In genomic region chr13:54565594-54566345, GRCm38 (mm10) we compare ENCODE assay signal across 8 mouse cellular contexts. TPM values are rescaled to one million over a fixed set of nuclear protein-coding genes. Genes with fewer than 3 reads are reported as not detected.
DNase-seq lines count a peak whose midpoint lies in the region; ATAC-seq lines count a peak whose summit lies in the region.

No protein-coding gene starts in this region.

- H3K9ac ChIP-seq in heart, embryonic 12.5 days = peak overlapping the region; percentile 99
- H3K9ac ChIP-seq in kidney, embryonic 16.5 days (replicated peaks; ENCODE audit: low read length) = no peak overlapping the region
- peak overlapping the region; percentile 99 for H3K9ac ChIP-seq in liver, embryonic 16.5 days (ENCODE audit: low read depth, low read length)
- no peak overlapping the region for H3K9ac ChIP-seq in neural tube, embryonic 14.5 days (replicated peaks; ENCODE audit: low read depth, low read length)

- H3K4me2 ChIP-seq in heart, embryonic 12.5 days = peak overlapping the region; percentile 86
- peak overlapping the region; percentile 53 for H3K4me2 ChIP-seq in kidney, embryonic 16.5 days (replicated peaks; ENCODE audit: low read depth, low read length)
- H3K4me2 ChIP-seq in liver, embryonic 16.5 days (ENCODE audit: low read depth, low read length) = peak overlapping the region; percentile 92
- H3K4me2 ChIP-seq in neural tube, embryonic 14.5 days (ENCODE audit: low read depth, low read length) = peak overlapping the region; percentile 50

- ATAC-seq in heart, embryonic 12.5 days (ENCODE audit: insufficient number of reproducible peaks, low FRiP score) = 0 out of 2 replicates have a peak, but pooled peaks have one; percentile 46
- peak; percentile 43 for ATAC-seq in kidney, embryonic 16.5 days (ENCODE audit: low FRiP score, low TSS enrichment)
- ATAC-seq in liver, embryonic 16.5 days (ENCODE audit: low read depth) = peak; percentile 44
- peak; percentile 67 for ATAC-seq in neural tube, embryonic 14.5 days (ENCODE audit: low read depth)

- no peaks in the 10 kb centered on the region for H3K9me3 ChIP-seq in embryonic facial prominence, embryonic 10.5 days
- H3K9me3 ChIP-seq in heart, embryonic 12.5 days (replicated peaks) = no peaks in the 10 kb centered on the region
- no peaks in the 10 kb centered on the region for H3K9me3 ChIP-seq in kidney, embryonic 16.5 days (ENCODE audit: low read length)
- no peaks in the 10 kb centered on the region for H3K9me3 ChIP-seq in liver, embryonic 16.5 days (replicated peaks; ENCODE audit: control insufficient read depth, low read length)
- no peaks in the 10 kb centered on the region for H3K9me3 ChIP-seq in neural tube, embryonic 14.5 days (ENCODE audit: control insufficient read depth, low read length)

- no peaks in the 10 kb centered on the region for H3K27me3 ChIP-seq in embryonic facial prominence, embryonic 10.5 days (replicated peaks; ENCODE audit: low read depth, poor library complexity, severe bottlenecking)
- no peaks in the 10 kb centered on the region for H3K27me3 ChIP-seq in heart, embryonic 12.5 days (replicated peaks)
- no peaks in the 10 kb centered on the region for H3K27me3 ChIP-seq in kidney, embryonic 16.5 days (ENCODE audit: insufficient read depth, low read length)
- H3K27me3 ChIP-seq in liver, embryonic 16.5 days (ENCODE audit: control insufficient read depth, insufficient read depth, low read depth, low read length) = no peaks in the 10 kb centered on the region
- H3K27me3 ChIP-seq in neural tube, embryonic 14.5 days (ENCODE audit: control insufficient read depth, insufficient read depth, low read length) = no peaks in the 10 kb centered on the region; the same call in 1 of the 2 replicates

- H3K4me3 ChIP-seq in embryonic facial prominence, embryonic 10.5 days = peak overlapping the region; percentile 89
- peak overlapping the region; percentile 100 for H3K4me3 ChIP-seq in heart, embryonic 12.5 days
- peak overlapping the region; percentile 95 for H3K4me3 ChIP-seq in kidney, embryonic 16.5 days (ENCODE audit: low read length)
- H3K4me3 ChIP-seq in liver, embryonic 16.5 days (ENCODE audit: low read depth, low read length) = peak overlapping the region; percentile 95
- H3K4me3 ChIP-seq in neural tube, embryonic 14.5 days (ENCODE audit: low read depth, low read length) = peak overlapping the region; percentile 97

- WGBS in embryonic facial prominence, embryonic 10.5 days = 37% methylated on average over 8 of the region's 8 CpGs
- 45% methylated on average over 8 of the region's 8 CpGs for WGBS in heart, embryonic 12.5 days
- 30% methylated on average over 8 of the region's 8 CpGs for WGBS in kidney, embryonic 16.5 days
- WGBS in liver, embryonic 16.5 days (ENCODE audit: insufficient replicate concordance) = 36% methylated on average over 8 of the region's 8 CpGs
- WGBS in neural tube, embryonic 14.5 days = 55% methylated on average over 8 of the region's 8 CpGs

- H3K36me3 ChIP-seq in embryonic facial prominence, embryonic 10.5 days (replicated peaks) = peaks cover 31% of the 10 kb centered on the region
- peaks cover 15% of the 10 kb centered on the region for H3K36me3 ChIP-seq in heart, embryonic 12.5 days
- H3K36me3 ChIP-seq in kidney, embryonic 16.5 days (ENCODE audit: insufficient read depth, low read length) = peaks cover 9% of the 10 kb centered on the region
- H3K36me3 ChIP-seq in liver, embryonic 16.5 days (ENCODE audit: control insufficient read depth, insufficient read depth) = peaks cover 7% of the 10 kb centered on the region
- 0 out of 2 replicates have a peak, but pooled peaks cover 11% of the 10 kb centered on the region for H3K36me3 ChIP-seq in neural tube, embryonic 14.5 days (ENCODE audit: control insufficient read depth, insufficient read depth, low read length)

- peaks cover 21% of the 10 kb centered on the region for H3K4me1 ChIP-seq in embryonic facial prominence, embryonic 10.5 days
- H3K4me1 ChIP-seq in heart, embryonic 12.5 days (replicated peaks) = peaks cover 13% of the 10 kb centered on the region
- H3K4me1 ChIP-seq in kidney, embryonic 16.5 days (ENCODE audit: insufficient read depth, low read length) = peaks cover 9% of the 10 kb centered on the region
- H3K4me1 ChIP-seq in liver, embryonic 16.5 days (ENCODE audit: control insufficient read depth, low read depth, low read length) = peaks cover 16% of the 10 kb centered on the region
- peaks cover 5% of the 10 kb centered on the region; the same call in 1 of the 2 replicates for H3K4me1 ChIP-seq in neural tube, embryonic 14.5 days (ENCODE audit: control insufficient read depth, insufficient read depth, low read length)

- peak overlapping the region; percentile 94 for H3K27ac ChIP-seq in embryonic facial prominence, embryonic 10.5 days (replicated peaks)
- H3K27ac ChIP-seq in heart, embryonic 12.5 days (ENCODE audit: poor library complexity, severe bottlenecking) = peak overlapping the region; percentile 49
- H3K27ac ChIP-seq in kidney, embryonic 16.5 days (ENCODE audit: low read length) = peak overlapping the region; percentile 81
- peak overlapping the region; percentile 76 for H3K27ac ChIP-seq in liver, embryonic 16.5 days (ENCODE audit: low read length)
- H3K27ac ChIP-seq in neural tube, embryonic 14.5 days (ENCODE audit: low read depth, low read length) = peak overlapping the region; percentile 34

- peak; percentile 38 for DNase-seq in urinary bladder, postnatal 25 days (ENCODE audit: low spot score)
- DNase-seq in urinary bladder, postnatal 10 days (ENCODE audit: low spot score) = no peak
- DNase-seq in embryonic facial prominence, embryonic 10.5 days (ENCODE audit: low spot score) = peak; percentile 61
- no peak for DNase-seq in T-cell, adult 2 months (ENCODE audit: low spot score)

RNA-seq across cellular contexts. Expression of gene 4833439L19Rik, which starts 0.5 kb away (rescaled TPM):
- 200 and 207 TPM in 2 replicates for polyA plus RNA-seq in embryonic facial prominence, embryonic 10.5 days (2016; fragmentation: Nextera tagmentation; extraction: Ambion mirVana)
- polyA plus RNA-seq in heart, embryonic 12.5 days (2016; fragmentation: Nextera tagmentation; extraction: Ambion mirVana) = 119 and 131 TPM in 2 replicates
- polyA plus RNA-seq in kidney, embryonic 16.5 days (2015; fragmentation: Nextera tagmentation; extraction: Ambion mirVana) = 202 and 205 TPM in 2 replicates
- polyA plus RNA-seq in liver, embryonic 16.5 days (2015; fragmentation: Nextera tagmentation; extraction: Ambion mirVana) = 47.7 and 50.2 TPM in 2 replicates
- 240 and 251 TPM in 2 replicates for polyA plus RNA-seq in neural tube, embryonic 14.5 days (2014; fragmentation: Nextera tagmentation; extraction: Ambion mirVana)

RNA-seq across cellular contexts. Expression of gene Arl10, which starts 9.0 kb away (rescaled TPM):
- polyA plus RNA-seq in embryonic facial prominence, embryonic 10.5 days (2016; fragmentation: Nextera tagmentation; extraction: Ambion mirVana) = 28.8 and 29.6 TPM in 2 replicates
- 19.9 and 23.3 TPM in 2 replicates for polyA plus RNA-seq in heart, embryonic 12.5 days (2016; fragmentation: Nextera tagmentation; extraction: Ambion mirVana)
- 31.8 and 37.8 TPM in 2 replicates for polyA plus RNA-seq in kidney, embryonic 16.5 days (2015; fragmentation: Nextera tagmentation; extraction: Ambion mirVana)
- 7.6 and 8.4 TPM in 2 replicates for polyA plus RNA-seq in liver, embryonic 16.5 days (2015; fragmentation: Nextera tagmentation; extraction: Ambion mirVana)
- 66.7 and 96.3 TPM in 2 replicates for polyA plus RNA-seq in neural tube, embryonic 14.5 days (2014; fragmentation: Nextera tagmentation; extraction: Ambion mirVana)

RNA-seq across cellular contexts. Expression of gene Nop16, which starts 24.1 kb away (rescaled TPM):
- polyA plus RNA-seq in embryonic facial prominence, embryonic 10.5 days (2016; fragmentation: Nextera tagmentation; extraction: Ambion mirVana) = 112 and 117 TPM in 2 replicates
- polyA plus RNA-seq in heart, embryonic 12.5 days (2016; fragmentation: Nextera tagmentation; extraction: Ambion mirVana) = 55.5 and 60.3 TPM in 2 replicates
- 97.6 and 106 TPM in 2 replicates for polyA plus RNA-seq in kidney, embryonic 16.5 days (2015; fragmentation: Nextera tagmentation; extraction: Ambion mirVana)
- 37.9 and 41.0 TPM in 2 replicates for polyA plus RNA-seq in liver, embryonic 16.5 days (2015; fragmentation: Nextera tagmentation; extraction: Ambion mirVana)
- 44.1 and 45.0 TPM in 2 replicates for polyA plus RNA-seq in neural tube, embryonic 14.5 days (2014; fragmentation: Nextera tagmentation; extraction: Ambion mirVana)

RNA-seq across cellular contexts. Expression of gene Higd2a, which starts 24.2 kb away (rescaled TPM):
- polyA plus RNA-seq in embryonic facial prominence, embryonic 10.5 days (2016; fragmentation: Nextera tagmentation; extraction: Ambion mirVana) = 144 and 154 TPM in 2 replicates
- 242 and 247 TPM in 2 replicates for polyA plus RNA-seq in heart, embryonic 12.5 days (2016; fragmentation: Nextera tagmentation; extraction: Ambion mirVana)
- 203 and 208 TPM in 2 replicates for polyA plus RNA-seq in kidney, embryonic 16.5 days (2015; fragmentation: Nextera tagmentation; extraction: Ambion mirVana)
- polyA plus RNA-seq in liver, embryonic 16.5 days (2015; fragmentation: Nextera tagmentation; extraction: Ambion mirVana) = 102 and 108 TPM in 2 replicates
- polyA plus RNA-seq in neural tube, embryonic 14.5 days (2014; fragmentation: Nextera tagmentation; extraction: Ambion mirVana) = 246 and 295 TPM in 2 replicates

RNA-seq across cellular contexts. Expression of gene Cltb, which starts 45.4 kb away (rescaled TPM):
- 14.2 and 16.9 TPM in 2 replicates for polyA plus RNA-seq in embryonic facial prominence, embryonic 10.5 days (2016; fragmentation: Nextera tagmentation; extraction: Ambion mirVana)
- 48.9 and 52.6 TPM in 2 replicates for polyA plus RNA-seq in heart, embryonic 12.5 days (2016; fragmentation: Nextera tagmentation; extraction: Ambion mirVana)
- 45.2 and 47.1 TPM in 2 replicates for polyA plus RNA-seq in kidney, embryonic 16.5 days (2015; fragmentation: Nextera tagmentation; extraction: Ambion mirVana)
- 30.8 and 33.2 TPM in 2 replicates for polyA plus RNA-seq in liver, embryonic 16.5 days (2015; fragmentation: Nextera tagmentation; extraction: Ambion mirVana)
- polyA plus RNA-seq in neural tube, embryonic 14.5 days (2014; fragmentation: Nextera tagmentation; extraction: Ambion mirVana) = 172 and 200 TPM in 2 replicates

Comparison
In these comparisons a context has a peak if more than half of its experiments do, and no peak if none do; other contexts are left out.
1. DNase-seq: peak in urinary bladder, postnatal 25 days (single experiment) and embryonic facial prominence, embryonic 10.5 days (single experiment); none in urinary bladder, postnatal 10 days (single experiment) and T-cell, adult 2 months (single experiment).
2. H3K27ac ChIP-seq: peak in every context shown above with its lines; median percentile 94 in embryonic facial prominence, embryonic 10.5 days; 81 in kidney, embryonic 16.5 days; 76 in liver, embryonic 16.5 days; 49 in heart, embryonic 12.5 days; 34 in neural tube, embryonic 14.5 days.
3. H3K9ac ChIP-seq: peak in heart, embryonic 12.5 days (single experiment) and liver, embryonic 16.5 days (single experiment); none in kidney, embryonic 16.5 days (single experiment) and neural tube, embryonic 14.5 days (single experiment).
4. Peak in every context shown above with its lines, with median percentiles within 50 percentile points of each other: H3K4me3 ChIP-seq, ATAC-seq and H3K4me2 ChIP-seq.